Mouse (Mus musculus) intestine, embryonic 15.5 days (tissue): ENCODE data around the gene Fstl3. TPM values are rescaled to one million over a fixed set of nuclear protein-coding genes. Genes with fewer than 3 reads are reported as not detected.
A peak's percentile ranks its signal among the peaks of the same experiment; 100 is the strongest.

Experiments used
- ATAC-seq: fragments of 200-750 bp; cut with Nextera tagmentation; 2 replicates; pipeline ENCODE4 v1.8.0; 2017; ENCODE audit warnings: moderate TSS enrichment, moderate library complexity
- H3K27ac ChIP-seq: fragments of 300-500 bp; sonication (generic); 2 replicates; pipeline ENCODE4 v1.5.1; 2015; ENCODE audit warnings: mild to moderate bottlenecking, inconsistent platforms
- H3K27me3 ChIP-seq: fragments of 300-500 bp; sonication (generic); replicated peaks from 2 replicates; pipeline ENCODE4 v1.6.1; 2015; ENCODE audit warnings: inconsistent platforms
- H3K36me3 ChIP-seq: fragments of 300-500 bp; sonication (generic); 2 replicates; pipeline ENCODE4 v1.6.1; 2015; ENCODE audit warnings: inconsistent platforms
- H3K4me1 ChIP-seq: fragments of 300-500 bp; sonication (generic); replicated peaks from 2 replicates; pipeline ENCODE4 v1.6.1; 2015; ENCODE audit warnings: inconsistent platforms
- H3K4me2 ChIP-seq: fragments of 300-500 bp; sonication (generic); replicated peaks from 2 replicates; pipeline ENCODE4 v1.6.1; 2015; ENCODE audit warnings: mild to moderate bottlenecking, inconsistent platforms
- H3K4me3 ChIP-seq: fragments of 300-500 bp; sonication (generic); replicated peaks from 2 replicates; pipeline ENCODE4 v1.5.1; 2015; ENCODE audit warnings: inconsistent platforms
- H3K9ac ChIP-seq: fragments of 300-500 bp; sonication (generic); 2 replicates; pipeline ENCODE4 v1.6.1; 2015; ENCODE audit warnings: inconsistent platforms
- H3K9me3 ChIP-seq: fragments of 300-500 bp; sonication (generic); 2 replicates; pipeline ENCODE4 v1.6.1; 2016; ENCODE audit warnings: inconsistent platforms
- WGBS: fragments of 180-500 bp; shearing (Covaris S2); methylation state at CpG from one replicate; pipeline ENCODE4 v1.1.7; 2015; 5-methylcytosine and 5-hydroxymethylcytosine counted together
- polyA plus RNA-seq: library from polyadenylated mRNA; unstranded; fragments of >200 nt; fragmentation: Nextera tagmentation; extraction: Ambion mirVana; gene quantifications from 2 replicates; pipeline ENCODE4 v1.2.1, GENCODE M21; 2015

The Fstl3 gene
- polyA plus RNA-seq = 14.0 and 16.1 TPM in 2 replicates

DNA sequence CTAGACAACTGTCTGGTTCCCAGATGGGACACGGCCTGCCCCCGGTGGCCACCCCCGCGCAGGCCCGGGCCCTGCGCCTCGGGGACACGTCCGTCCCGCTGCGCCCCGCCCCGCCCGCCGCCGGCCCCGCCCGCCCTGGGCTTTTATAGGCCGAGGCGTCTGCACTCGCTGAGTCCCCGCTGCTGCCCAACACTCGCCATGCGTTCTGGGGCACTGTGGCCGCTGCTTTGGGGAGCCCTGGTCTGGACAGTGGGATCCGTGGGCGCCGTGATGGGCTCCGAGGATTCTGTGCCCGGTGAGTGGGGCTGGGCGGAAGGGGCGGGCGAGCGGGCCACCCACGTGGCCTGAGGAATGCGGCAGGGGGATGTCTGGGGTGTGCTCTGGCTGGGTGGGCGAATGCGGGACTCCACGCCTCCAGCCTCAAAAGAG, at the start of gene Fstl3:
Gene Fstl3, plus strand, starts transcription at position 170 of the 429 bp plus-strand sequence.
- no peak for ATAC-seq
- H3K27me3 ChIP-seq = no peaks in the 10 kb centered on the region
- H3K9me3 ChIP-seq = no peaks in the 10 kb centered on the region
- peak within 1 kb of the TSS; percentile 54 for H3K4me3 ChIP-seq
- WGBS = 1% methylated on average over 39 of the region's 39 CpGs
- H3K9ac ChIP-seq = peak within 1 kb of the TSS; percentile 69
- peaks cover 42% of the 10 kb centered on the region for H3K4me1 ChIP-seq
- H3K4me2 ChIP-seq = peak within 1 kb of the TSS; percentile 86
- no peaks in the 10 kb centered on the region for H3K36me3 ChIP-seq
- H3K27ac ChIP-seq = peak within 1 kb of the TSS; percentile 54

DNA sequence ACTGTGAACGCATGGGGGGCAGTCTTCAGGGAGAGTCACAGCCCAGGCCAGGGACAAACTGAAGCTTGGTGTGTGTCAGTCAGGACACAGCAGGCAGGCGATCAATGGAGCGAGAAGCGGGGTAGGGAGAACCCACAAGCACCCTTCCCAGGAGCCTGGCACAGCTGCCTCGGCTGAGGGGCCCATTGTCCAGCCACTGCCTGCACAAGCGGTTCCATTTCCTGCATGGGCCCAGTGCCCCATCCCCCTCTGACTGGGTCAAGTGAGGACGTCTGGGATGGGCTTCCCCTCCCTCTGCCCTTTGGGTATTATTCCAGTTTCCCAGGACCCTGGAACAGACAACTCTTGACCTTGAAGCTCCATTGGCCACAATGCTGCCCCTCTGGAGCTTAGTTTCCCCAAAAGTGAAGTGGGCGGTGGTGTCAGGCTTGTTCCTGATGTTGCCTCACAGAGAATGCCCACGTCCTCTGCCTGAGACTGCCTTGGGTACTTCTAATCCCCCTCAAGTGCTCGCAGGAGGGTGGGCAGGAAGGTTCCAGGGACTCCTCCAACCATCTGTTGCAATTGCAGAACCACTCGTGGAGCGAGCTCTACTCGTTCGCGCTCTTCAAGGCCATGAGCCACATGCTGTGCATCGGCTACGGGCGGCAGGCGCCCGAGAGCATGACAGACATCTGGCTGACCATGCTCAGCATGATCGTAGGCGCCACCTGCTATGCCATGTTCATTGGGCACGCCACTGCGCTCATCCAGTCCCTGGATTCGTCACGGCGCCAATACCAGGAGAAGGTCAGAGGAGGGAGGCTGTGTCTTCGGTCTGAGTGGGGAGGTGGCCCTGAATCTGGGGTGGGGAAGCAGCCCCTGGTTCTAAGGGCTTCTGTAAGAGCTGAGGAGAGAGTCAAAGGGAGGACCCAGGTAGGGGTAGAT, 48.5 kb upstream of the Fstl3 start:
- H3K27ac ChIP-seq = no peak overlapping the region
- no peaks in the 10 kb centered on the region for H3K9me3 ChIP-seq
- 73% methylated on average over 28 of the region's 28 CpGs for WGBS
- no peaks in the 10 kb centered on the region for H3K27me3 ChIP-seq
- H3K9ac ChIP-seq = no peak overlapping the region
- H3K36me3 ChIP-seq = peaks cover 3% of the 10 kb centered on the region; the same call in 1 of the 2 replicates
- H3K4me3 ChIP-seq = no peak overlapping the region
- no peak overlapping the region for H3K4me2 ChIP-seq
- H3K4me1 ChIP-seq = no peaks in the 10 kb centered on the region
- no peak for ATAC-seq

DNA sequence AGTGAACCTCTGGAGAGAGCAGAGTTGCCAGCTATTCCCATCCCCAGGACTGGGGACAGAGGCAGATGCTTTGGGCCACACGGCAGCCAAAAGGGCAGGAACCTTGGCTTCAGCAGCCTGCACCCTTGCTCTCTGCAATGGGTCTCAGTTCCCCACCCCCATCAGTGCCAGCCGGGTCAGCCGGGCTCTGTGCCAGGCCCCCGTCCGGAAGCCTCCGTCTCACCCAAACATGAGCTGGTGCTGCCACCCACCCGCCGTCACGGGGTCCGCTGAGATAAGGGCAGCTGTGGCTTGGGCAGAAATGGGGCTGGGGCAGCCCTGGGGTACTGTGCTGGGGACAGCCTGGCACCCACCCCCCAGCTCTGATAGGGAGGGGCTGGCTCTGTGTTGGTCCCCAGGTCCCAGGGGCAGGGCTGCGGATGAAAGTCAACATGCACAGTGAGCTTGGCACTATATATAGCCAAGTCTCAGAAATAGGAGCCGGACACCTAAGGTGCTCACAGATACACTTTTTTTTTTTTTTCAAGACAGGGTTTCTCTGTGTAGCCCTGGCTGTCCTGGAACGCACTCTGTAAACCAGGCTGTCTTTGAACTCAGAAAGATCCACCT, 47.6 kb upstream of the Fstl3 start:
- 70% methylated on average over 13 of the region's 13 CpGs for WGBS
- Histone ChIP-seq H3K27ac (no peak overlapping the region), H3K36me3 (peaks cover 9% of the 10 kb centered on the region; the same call in 1 of the 2 replicates), H3K9me3 (no peaks in the 10 kb centered on the region), H3K4me1 (no peaks in the 10 kb centered on the region), H3K4me2 (no peak overlapping the region), H3K27me3 (no peaks in the 10 kb centered on the region), H3K9ac (no peak overlapping the region), H3K4me3 (no peak overlapping the region)
- no peak for ATAC-seq

DNA sequence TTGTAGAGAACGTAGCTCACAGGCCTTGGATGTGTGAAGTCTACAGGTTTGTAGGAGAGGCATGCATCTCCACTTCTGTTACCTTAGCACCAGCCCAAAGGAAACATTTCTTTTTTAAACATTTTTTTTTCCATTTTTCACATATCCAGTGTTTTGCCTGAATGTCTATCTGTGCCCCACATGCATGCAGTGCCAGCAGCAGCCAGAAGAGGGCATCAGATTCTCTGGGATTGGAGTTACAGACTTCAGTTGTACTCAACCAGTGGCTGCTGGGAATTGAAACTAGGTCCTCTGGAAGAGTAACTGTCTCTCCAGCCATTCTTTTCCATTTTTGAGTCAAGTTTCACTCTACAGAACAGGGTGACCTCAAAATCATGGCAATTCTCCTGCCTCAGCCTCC, 44.6 kb upstream of the Fstl3 start:
- no peak overlapping the region for H3K4me2 ChIP-seq
- ATAC-seq = no peak
- no peaks in the 10 kb centered on the region for H3K4me1 ChIP-seq
- no peak overlapping the region for H3K4me3 ChIP-seq
- 90% methylated on average over 1 of the region's 1 CpGs for WGBS
- H3K9me3 ChIP-seq = no peaks in the 10 kb centered on the region; the same call in 1 of the 2 replicates
- no peak overlapping the region for H3K27ac ChIP-seq
- peaks cover 39% of the 10 kb centered on the region for H3K36me3 ChIP-seq
- no peaks in the 10 kb centered on the region; the same call in 1 of the 2 replicates for H3K27me3 ChIP-seq
- H3K9ac ChIP-seq = no peak overlapping the region

DNA sequence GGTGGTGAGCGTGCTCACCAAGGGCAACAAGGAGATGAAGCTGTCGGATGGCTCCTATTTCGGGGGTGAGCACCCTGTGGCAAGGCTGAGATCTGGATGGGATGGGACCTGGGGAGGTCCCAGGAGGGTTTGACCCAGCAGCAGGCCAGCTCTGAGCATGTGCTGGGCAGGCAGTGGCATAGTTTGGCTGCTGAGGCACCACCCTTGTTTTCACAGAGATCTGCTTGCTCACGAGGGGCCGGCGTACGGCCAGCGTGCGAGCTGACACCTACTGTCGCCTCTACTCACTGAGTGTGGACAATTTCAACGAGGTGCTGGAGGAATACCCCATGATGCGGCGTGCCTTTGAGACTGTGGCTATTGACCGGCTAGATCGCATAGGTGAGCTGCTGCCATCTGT, 43.2 kb upstream of the Fstl3 start:
- H3K9me3 ChIP-seq = peaks cover 4% of the 10 kb centered on the region
- no peak for ATAC-seq
- H3K4me2 ChIP-seq = no peak overlapping the region
- no peak overlapping the region for H3K4me3 ChIP-seq
- H3K4me1 ChIP-seq = no peaks in the 10 kb centered on the region
- H3K27me3 ChIP-seq = no peaks in the 10 kb centered on the region; the same call in 1 of the 2 replicates
- H3K27ac ChIP-seq = no peak overlapping the region
- 95% methylated on average over 15 of the region's 15 CpGs for WGBS
- H3K36me3 ChIP-seq = peaks cover 53% of the 10 kb centered on the region
- H3K9ac ChIP-seq = no peak overlapping the region

DNA sequence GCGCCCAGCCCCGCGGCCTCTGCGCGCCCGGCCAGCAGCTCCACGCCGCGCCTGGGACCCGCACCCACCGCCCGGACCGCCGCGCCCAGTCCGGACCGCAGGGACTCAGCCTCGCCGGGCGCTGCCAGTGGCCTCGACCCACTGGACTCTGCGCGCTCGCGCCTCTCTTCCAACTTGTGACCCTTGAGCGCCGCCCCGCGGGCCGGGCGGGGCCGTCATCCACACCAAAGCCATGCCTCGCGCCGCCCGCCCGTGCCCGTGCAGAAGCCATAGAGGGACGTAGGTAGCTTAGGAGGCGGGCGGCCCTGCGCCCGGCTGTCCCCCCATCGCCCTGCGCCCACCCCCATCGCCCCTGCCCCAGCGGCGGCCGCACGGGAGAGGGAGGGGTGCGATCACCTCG, 41.7 kb upstream of the Fstl3 start:
- no peaks in the 10 kb centered on the region; the same call in 1 of the 2 replicates for H3K27me3 ChIP-seq
- peak overlapping the region; percentile 31 for H3K4me2 ChIP-seq
- H3K4me3 ChIP-seq = no peak overlapping the region
- peaks cover 68% of the 10 kb centered on the region for H3K36me3 ChIP-seq
- 32% methylated on average over 41 of the region's 52 CpGs for WGBS
- H3K4me1 ChIP-seq = no peaks in the 10 kb centered on the region
- H3K9ac ChIP-seq = no peak overlapping the region
- H3K9me3 ChIP-seq = peaks cover 15% of the 10 kb centered on the region
- peak; percentile 15; the same call in 1 of the 2 replicates for ATAC-seq
- no peak overlapping the region for H3K27ac ChIP-seq

DNA sequence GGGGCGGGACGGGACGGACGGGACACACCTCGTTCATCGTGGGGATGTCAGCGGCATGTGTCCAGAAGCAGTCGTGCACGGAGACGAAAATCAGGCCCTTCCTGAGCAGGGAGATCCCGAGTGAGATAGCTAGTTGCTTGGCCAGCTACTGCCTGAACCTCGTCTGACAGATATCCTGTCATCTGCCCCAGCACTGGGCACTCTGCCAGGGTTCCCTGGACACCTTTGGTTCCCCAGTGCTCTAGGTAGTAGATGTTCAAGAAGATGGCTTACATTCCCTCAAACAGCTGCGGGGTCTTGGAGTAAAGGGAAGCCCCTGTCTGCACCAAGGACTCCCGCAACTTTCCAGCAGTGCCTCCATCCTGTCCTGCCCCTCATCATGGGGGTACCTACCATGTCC, 40.4 kb upstream of the Fstl3 start:
- H3K9me3 ChIP-seq = peaks cover 22% of the 10 kb centered on the region
- no peak overlapping the region for H3K4me3 ChIP-seq
- H3K27me3 ChIP-seq = no peaks in the 10 kb centered on the region; the same call in 1 of the 2 replicates
- H3K4me2 ChIP-seq = no peak overlapping the region
- no peak overlapping the region for H3K9ac ChIP-seq
- no peak for ATAC-seq
- peaks cover 81% of the 10 kb centered on the region for H3K36me3 ChIP-seq
- WGBS = 88% methylated on average over 14 of the region's 14 CpGs
- no peaks in the 10 kb centered on the region for H3K4me1 ChIP-seq
- no peak overlapping the region for H3K27ac ChIP-seq

DNA sequence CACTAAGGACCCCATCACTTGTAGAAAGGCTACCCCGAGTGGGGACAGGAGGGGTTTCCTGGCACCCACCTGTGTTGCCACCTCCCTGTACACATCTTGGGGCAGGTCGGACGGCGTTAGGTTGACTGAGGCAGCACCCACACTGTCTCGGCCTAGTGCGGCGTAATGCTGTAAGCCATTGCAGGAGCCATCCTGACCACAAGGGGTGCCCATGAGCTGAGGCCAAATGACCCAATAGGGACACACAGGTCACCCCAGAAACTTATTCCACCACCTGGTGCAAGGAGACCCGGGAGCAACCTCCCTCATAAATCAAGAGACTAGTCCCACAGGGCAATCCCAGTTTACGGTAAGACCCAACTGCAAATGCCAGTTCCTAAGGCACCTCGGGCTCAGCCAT, 38.8 kb upstream of the Fstl3 start:
- H3K4me3 ChIP-seq = no peak overlapping the region
- no peak for ATAC-seq
- H3K9me3 ChIP-seq = peaks cover 22% of the 10 kb centered on the region
- 93% methylated on average over 10 of the region's 10 CpGs for WGBS
- no peak overlapping the region for H3K27ac ChIP-seq
- H3K36me3 ChIP-seq = peaks cover 93% of the 10 kb centered on the region
- H3K4me2 ChIP-seq = no peak overlapping the region
- no peaks in the 10 kb centered on the region for H3K4me1 ChIP-seq
- no peaks in the 10 kb centered on the region; the same call in 1 of the 2 replicates for H3K27me3 ChIP-seq
- no peak overlapping the region for H3K9ac ChIP-seq

DNA sequence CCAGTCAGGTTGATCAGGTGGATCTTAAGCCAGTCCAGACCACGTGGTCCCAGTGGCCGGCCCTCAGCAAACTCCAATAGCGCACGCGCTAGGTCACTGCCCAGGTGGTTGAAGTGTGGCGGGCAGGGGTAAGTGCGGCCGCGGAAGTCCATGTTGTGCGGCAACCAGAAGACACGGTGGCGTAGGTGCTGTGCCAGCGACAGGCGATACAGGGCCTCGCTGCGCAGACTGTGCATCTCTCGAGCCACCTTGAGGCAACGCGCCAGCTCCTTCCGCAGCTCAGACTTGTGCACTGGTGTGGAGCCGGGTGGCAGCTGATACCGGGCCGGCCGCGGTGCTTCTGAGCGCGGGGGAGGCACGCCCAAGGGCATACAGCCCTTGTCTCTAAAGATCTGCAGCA, 37.8 kb upstream of the Fstl3 start:
- WGBS = 98% methylated on average over 28 of the region's 28 CpGs
- H3K9ac ChIP-seq = no peak overlapping the region
- no peaks in the 10 kb centered on the region for H3K4me1 ChIP-seq
- no peak overlapping the region for H3K4me3 ChIP-seq
- ATAC-seq = no peak
- H3K36me3 ChIP-seq = peaks cover 93% of the 10 kb centered on the region
- peaks cover 22% of the 10 kb centered on the region for H3K9me3 ChIP-seq
- no peaks in the 10 kb centered on the region; the same call in 1 of the 2 replicates for H3K27me3 ChIP-seq
- no peak overlapping the region for H3K4me2 ChIP-seq
- H3K27ac ChIP-seq = no peak overlapping the region

DNA sequence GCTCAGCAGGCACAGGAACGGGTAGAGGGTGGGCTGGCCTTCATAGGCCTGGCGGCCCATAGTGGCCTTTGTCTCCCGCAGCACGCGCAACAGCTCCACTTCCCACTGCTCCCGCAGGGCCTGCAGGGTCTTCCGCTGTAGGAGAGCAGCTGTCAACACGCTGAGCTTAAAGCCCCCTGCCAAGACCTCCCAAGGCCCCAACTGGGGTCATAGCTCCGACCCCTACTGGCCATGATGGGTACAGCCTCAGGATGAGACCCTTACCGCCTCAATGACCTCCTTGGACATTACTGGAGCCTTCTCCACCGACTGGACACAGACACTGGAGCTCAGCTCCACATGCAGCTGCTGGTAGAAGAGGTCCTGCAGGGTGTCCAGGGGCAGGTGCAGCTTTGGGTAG, 36.2 kb upstream of the Fstl3 start:
- Histone ChIP-seq H3K4me2 (no peak overlapping the region), H3K4me1 (peaks cover 6% of the 10 kb centered on the region; the same call in 1 of the 2 replicates), H3K4me3 (no peak overlapping the region), H3K36me3 (peaks cover 78% of the 10 kb centered on the region), H3K27me3 (no peaks in the 10 kb centered on the region; the same call in 1 of the 2 replicates), H3K27ac (no peak overlapping the region), H3K9me3 (peaks cover 22% of the 10 kb centered on the region), H3K9ac (no peak overlapping the region)
- 79% methylated on average over 11 of the region's 11 CpGs for WGBS
- no peak for ATAC-seq

DNA sequence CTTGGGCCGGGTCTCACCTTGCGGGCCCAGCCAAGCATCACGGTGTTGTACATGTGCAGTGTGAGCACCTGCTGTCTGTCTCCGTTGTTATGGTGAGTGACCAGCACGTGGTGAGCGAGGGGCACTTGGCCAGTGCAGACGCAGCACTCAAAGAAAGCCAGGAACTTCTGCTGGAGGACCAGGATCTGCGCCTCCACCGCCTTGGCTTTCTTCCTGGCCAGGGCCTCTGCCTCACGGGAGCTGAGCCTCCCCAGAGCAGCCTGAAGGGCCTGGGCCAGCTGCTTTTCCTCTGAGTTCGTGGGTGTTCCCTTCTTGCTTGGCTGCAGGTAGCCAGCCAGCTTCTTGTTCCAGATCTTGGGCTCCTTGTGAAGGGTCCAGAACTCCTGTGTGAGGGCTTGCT, 33.9 kb upstream of the Fstl3 start:
- Histone ChIP-seq H3K4me1 (peaks cover 12% of the 10 kb centered on the region; the same call in 1 of the 2 replicates), H3K9me3 (peaks cover 22% of the 10 kb centered on the region), H3K27me3 (no peaks in the 10 kb centered on the region), H3K4me2 (no peak overlapping the region), H3K27ac (no peak overlapping the region), H3K4me3 (no peak overlapping the region), H3K9ac (no peak overlapping the region), H3K36me3 (peaks cover 55% of the 10 kb centered on the region)
- WGBS = 91% methylated on average over 11 of the region's 11 CpGs
- ATAC-seq = no peak

DNA sequence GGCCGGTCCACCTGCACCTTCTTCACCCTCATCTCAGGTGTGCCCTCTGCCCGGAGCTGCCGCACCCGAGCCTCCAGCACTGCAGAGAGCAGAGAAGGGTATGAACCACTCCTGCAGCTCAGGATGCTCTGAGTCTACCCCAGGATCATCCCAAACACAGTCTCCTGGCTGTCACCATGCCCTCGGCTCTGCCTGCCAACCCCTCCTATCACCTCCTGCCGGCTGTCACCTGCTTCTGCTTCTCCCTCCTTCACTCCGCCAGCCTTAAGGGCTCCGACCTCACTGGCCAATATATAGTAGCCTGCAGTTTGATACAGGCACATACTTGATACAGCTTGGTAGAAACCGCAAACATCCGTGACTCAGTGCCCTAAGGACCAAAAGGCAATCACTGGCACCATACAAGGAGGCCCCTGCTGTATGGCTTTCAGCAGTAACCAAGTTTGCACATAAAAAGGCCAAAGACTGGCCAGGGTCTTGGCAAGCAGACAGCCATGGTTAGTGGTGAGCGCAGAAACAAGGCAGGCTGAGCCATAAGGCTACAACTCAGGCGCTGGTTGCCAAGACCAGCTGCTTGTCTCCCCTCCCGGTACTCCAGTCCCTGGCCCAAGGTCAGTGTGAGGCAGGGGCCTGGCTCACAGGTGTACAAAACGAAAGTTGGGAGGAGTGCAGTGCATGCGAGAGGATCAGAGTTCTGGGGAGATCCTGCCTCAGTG, 33.3 kb upstream of the Fstl3 start:
- Histone ChIP-seq H3K27me3 (no peaks in the 10 kb centered on the region), H3K9me3 (peaks cover 18% of the 10 kb centered on the region), H3K4me3 (no peak overlapping the region), H3K27ac (no peak overlapping the region), H3K4me2 (no peak overlapping the region), H3K9ac (no peak overlapping the region), H3K36me3 (peaks cover 49% of the 10 kb centered on the region), H3K4me1 (peaks cover 12% of the 10 kb centered on the region; the same call in 1 of the 2 replicates)
- 93% methylated on average over 15 of the region's 15 CpGs for WGBS
- no peak for ATAC-seq
